ENCODE assay signal across 8 mouse cellular contexts in genomic region chr3:129649586-129650292, GRCm38 (mm10).
A peak's percentile ranks its signal among the peaks of the same experiment; 100 is the strongest.
DNase-seq lines count a peak whose midpoint lies in the region; ATAC-seq lines count a peak whose summit lies in the region.

No protein-coding gene starts in this region.

- ATAC-seq in neural tube, embryonic 14.5 days (ENCODE audit: low read depth) = peak; percentile 32; the same call in 1 of the 2 replicates
- ATAC-seq in neural tube, embryonic 15.5 days (ENCODE audit: low FRiP score) = no peak
- ATAC-seq in activated CD4-positive, CD25-positive, alpha-beta regulatory T cell, adult 4 months = no peak

- H3K9me3 ChIP-seq in neural tube, embryonic 14.5 days (ENCODE audit: control insufficient read depth, low read length) = no peaks in the 10 kb centered on the region
- H3K9me3 ChIP-seq in neural tube, embryonic 15.5 days (replicated peaks) = no peaks in the 10 kb centered on the region

- intact Hi-C loops in gastrocnemius, postnatal 36 days (cut with DNase I) = no loop called here

- H3K36me3 ChIP-seq in neural tube, embryonic 14.5 days (ENCODE audit: control insufficient read depth, insufficient read depth, low read length) = no peaks in the 10 kb centered on the region
- H3K36me3 ChIP-seq in neural tube, embryonic 15.5 days = no peaks in the 10 kb centered on the region

- H3K4me1 ChIP-seq in neural tube, embryonic 14.5 days (ENCODE audit: control insufficient read depth, insufficient read depth, low read length) = no peaks in the 10 kb centered on the region
- H3K4me1 ChIP-seq in neural tube, embryonic 15.5 days = peaks cover 12% of the 10 kb centered on the region; the same call in 1 of the 2 replicates

- H3K4me2 ChIP-seq in neural tube, embryonic 14.5 days (ENCODE audit: low read depth, low read length) = no peak overlapping the region
- no peak overlapping the region for H3K4me2 ChIP-seq in neural tube, embryonic 15.5 days

- no peak overlapping the region for H3K4me3 ChIP-seq in neural tube, embryonic 14.5 days (ENCODE audit: low read depth, low read length)
- no peak overlapping the region for H3K4me3 ChIP-seq in neural tube, embryonic 15.5 days (replicated peaks)

- 67% methylated on average over 8 of the region's 8 CpGs for WGBS in neural tube, embryonic 14.5 days
- WGBS in neural tube, embryonic 15.5 days = 67% methylated on average over 8 of the region's 8 CpGs
- 45% methylated on average over 8 of the region's 8 CpGs for WGBS in large intestine, adult 2 months

- no peak overlapping the region for H3K27ac ChIP-seq in neural tube, embryonic 14.5 days (ENCODE audit: low read depth, low read length)
- H3K27ac ChIP-seq in neural tube, embryonic 15.5 days (replicated peaks) = no peak overlapping the region

- no peak overlapping the region for H3K9ac ChIP-seq in neural tube, embryonic 14.5 days (replicated peaks; ENCODE audit: low read depth, low read length)
- H3K9ac ChIP-seq in neural tube, embryonic 15.5 days (replicated peaks) = no peak overlapping the region

- H3K27me3 ChIP-seq in neural tube, embryonic 14.5 days (ENCODE audit: control insufficient read depth, insufficient read depth, low read length) = no peaks in the 10 kb centered on the region
- no peaks in the 10 kb centered on the region for H3K27me3 ChIP-seq in neural tube, embryonic 15.5 days (replicated peaks)

- DNase-seq in gastrocnemius, adult 18-20 months (ENCODE audit: low spot score) = peak; percentile 43
- no peak for DNase-seq in gastrocnemius, postnatal 36 days
- peak; percentile 25 for DNase-seq in large intestine, adult 2 months (ENCODE audit: low read depth, low spot score)
- no peak for DNase-seq in spleen, postnatal 36 days (ENCODE audit: low spot score in 2 of 2)
- no peak for DNase-seq in kidney, postnatal 25 days

Comparison
In these comparisons a context has a peak if more than half of its experiments do, and no peak if none do; other contexts are left out.
1. DNase-seq: peak in gastrocnemius, adult 18-20 months (single experiment) and large intestine, adult 2 months (single experiment); none in gastrocnemius, postnatal 36 days (0 of 2), spleen, postnatal 36 days (0 of 2) and kidney, postnatal 25 days (0 of 2).